Mouse (Mus musculus) megakaryocyte, embryonic 14.5 days (primary cell): ENCODE measurements around the gene Fgd6.

Experiments used
- FLI1 ChIP-seq: IDR thresholded peaks from 2 replicates; pipeline ENCODE4 v1.6.1; 2012; ENCODE audit warnings: low read length, inconsistent platforms, mixed read lengths
- GATA1 ChIP-seq: IDR thresholded peaks from 3 replicates; pipeline ENCODE4 v1.6.1; 2012; ENCODE audit warnings: mixed read lengths, low read length, inconsistent platforms, borderline replicate concordance

DNA sequence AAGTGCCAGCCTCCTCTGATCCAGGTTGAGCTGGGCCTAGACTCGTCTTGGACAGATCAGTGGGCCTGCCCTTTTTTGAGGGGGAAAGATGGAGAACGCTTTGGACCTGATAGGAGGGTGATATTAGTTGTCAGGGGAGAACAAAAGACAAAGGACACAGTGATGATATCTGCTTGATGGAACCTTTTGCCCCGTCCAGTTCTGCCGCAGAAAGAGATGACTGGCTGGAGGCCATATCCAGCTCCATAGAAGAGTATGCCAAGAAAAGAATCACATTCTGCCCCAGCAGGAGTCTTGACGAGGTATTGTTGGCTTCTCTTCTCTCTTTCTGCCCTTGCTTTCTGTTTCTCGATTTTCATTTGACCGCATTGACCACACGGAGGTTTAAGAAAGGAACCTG is 97.3 kb downstream of the Fgd6 start:
- no peak for TF ChIP-seq GATA1
- TF ChIP-seq FLI1 = no peak
